Mouse (Mus musculus) cerebellum, adult 18-20 months (tissue): ENCODE results near the gene Pabpc4.
"Not testable (repeated sequence)": the region's sequence is repeated elsewhere in the genome, so short reads cannot be mapped to it uniquely, and the experiment has no call there.

Experiments
- DNase-seq, 2 experiments: peaks; one replicate each; pipeline ENCODE4 v3.0.0; 2021

Pabpc4 gene

GRCm38 (mm10) chr4:123248971-123249567 is 13.1 kb upstream of the Pabpc4 start:
- DNase-seq = peak; percentile 76 to 82

- DNase-seq = peak in 1 of 2 experiments; percentile 39
Measured at GRCm38 (mm10) chr4:123252214-123252613, 9.9 kb upstream of the Pabpc4 start.

GRCm38 (mm10) chr4:123254617-123255016 is 7.5 kb upstream of the Pabpc4 start:
- peak; percentile 24 to 27 for DNase-seq

- DNase-seq = no peak
Measured at GRCm38 (mm10) chr4:123260071-123260746, 1.9 kb upstream of the Pabpc4 start.

GRCm38 (mm10) chr4:123271063-123271462 is 8.9 kb downstream of the Pabpc4 start:
- no peak for DNase-seq

GRCm38 (mm10) chr4:123280117-123280516 is 18.0 kb downstream of the Pabpc4 start:
- no peak for DNase-seq

- peak; percentile 92 to 93 for DNase-seq
Measured at GRCm38 (mm10) chr4:123282500-123282899, 20.3 kb downstream of the Pabpc4 start.

GRCm38 (mm10) chr4:123282915-123283674 is 20.9 kb downstream of the Pabpc4 start:
- peak; percentile 21 to 39 for DNase-seq

GRCm38 (mm10) chr4:123283675-123284064 is 21.5 kb downstream of the Pabpc4 start:
- peak in 1 of 2 experiments; percentile 22 for DNase-seq

GRCm38 (mm10) chr4:123284731-123285624 is 22.8 kb downstream of the Pabpc4 start:
- no peak for DNase-seq

- DNase-seq = no peak
Measured at GRCm38 (mm10) chr4:123286790-123287189, 24.6 kb downstream of the Pabpc4 start.

GRCm38 (mm10) chr4:123289038-123289437 is 26.9 kb downstream of the Pabpc4 start:
- DNase-seq = no peak

- no peak for DNase-seq
Measured at GRCm38 (mm10) chr4:123292390-123292789, 30.2 kb downstream of the Pabpc4 start.

GRCm38 (mm10) chr4:123292989-123293388 is 30.8 kb downstream of the Pabpc4 start:
- no peak for DNase-seq

- no peak for DNase-seq
Measured at GRCm38 (mm10) chr4:123293661-123294443, 31.7 kb downstream of the Pabpc4 start.

- not testable (repeated sequence) for DNase-seq
Measured at GRCm38 (mm10) chr4:123295026-123295425, 32.9 kb downstream of the Pabpc4 start.

- no peak for DNase-seq
Measured at GRCm38 (mm10) chr4:123295516-123296147, 33.5 kb downstream of the Pabpc4 start.

GRCm38 (mm10) chr4:123296148-123296534 is 34.0 kb downstream of the Pabpc4 start:
- no peak for DNase-seq

- DNase-seq = no peak
Measured at GRCm38 (mm10) chr4:123297195-123297960, 35.2 kb downstream of the Pabpc4 start.

GRCm38 (mm10) chr4:123298226-123298625 is 36.1 kb downstream of the Pabpc4 start:
- no peak for DNase-seq
